Mouse (Mus musculus) stomach, embryonic 14.5 days (tissue): ENCODE data around the gene Hk1. TPM values are rescaled to one million over a fixed set of nuclear protein-coding genes. Genes with fewer than 3 reads are reported as not detected.
A peak's percentile ranks its signal among the peaks of the same experiment; 100 is the strongest.

Source experiments
- ATAC-seq: fragments of 200-750 bp; cut with Nextera tagmentation; 2 replicates; pipeline ENCODE4 v1.8.0; 2017; ENCODE audit warnings: low read depth, moderate TSS enrichment; ENCODE audit not compliant: insufficient number of reproducible peaks, insufficient read depth, low FRiP score
- H3K27ac ChIP-seq: fragments of 300-500 bp; sonication (generic); 2 replicates; pipeline ENCODE4 v1.5.1; 2014; ENCODE audit warnings: mild to moderate bottlenecking, low read length, moderate library complexity, mixed read lengths
- H3K27me3 ChIP-seq: fragments of 300-500 bp; sonication (generic); 2 replicates; pipeline ENCODE4 v1.6.1; 2014; ENCODE audit warnings: low read length, control low read depth, mixed read lengths; ENCODE audit not compliant: control insufficient read depth, insufficient read depth
- H3K36me3 ChIP-seq: fragments of 300-500 bp; sonication (generic); 2 replicates; pipeline ENCODE4 v1.6.1; 2014; ENCODE audit warnings: mild to moderate bottlenecking, control low read depth, low read length, moderate library complexity, mixed read lengths; ENCODE audit not compliant: control insufficient read depth, insufficient read depth
- H3K4me1 ChIP-seq: fragments of 300-500 bp; sonication (generic); 2 replicates; pipeline ENCODE4 v1.6.1; 2014; ENCODE audit warnings: low read length, control low read depth, mixed read lengths; ENCODE audit not compliant: control insufficient read depth, insufficient read depth
- H3K4me2 ChIP-seq: fragments of 300-500 bp; sonication (generic); replicated peaks from 2 replicates; pipeline ENCODE4 v1.6.1; 2014; ENCODE audit warnings: low read depth, low read length, control low read depth
- H3K4me3 ChIP-seq: fragments of 300-500 bp; sonication (generic); 2 replicates; pipeline ENCODE4 v1.5.1; 2014; ENCODE audit warnings: low read depth, low read length, control low read depth
- H3K9ac ChIP-seq: fragments of 300-500 bp; sonication (generic); replicated peaks from 2 replicates; pipeline ENCODE4 v1.6.1; 2014; ENCODE audit warnings: low read depth, mild to moderate bottlenecking, control low read depth, low read length, moderate library complexity, mixed read lengths
- H3K9me3 ChIP-seq: fragments of 300-500 bp; sonication (generic); 2 replicates; pipeline ENCODE4 v1.6.1; 2016; ENCODE audit warnings: low read depth, low read length, control low read depth; ENCODE audit not compliant: control insufficient read depth
- WGBS: fragments of 180-500 bp; shearing (Covaris S2); extraction: QIAGEN DNeasy Blood & Tissue Kit; methylation state at CpG from one replicate; pipeline ENCODE4 v1.1.7; 2014; 5-methylcytosine and 5-hydroxymethylcytosine counted together
- polyA plus RNA-seq: library from polyadenylated mRNA; unstranded; fragments of >200 nt; fragmentation: Nextera tagmentation; extraction: Ambion mirVana; gene quantifications from 2 replicates; pipeline ENCODE4 v1.2.1, GENCODE M21; 2014

Gene Hk1
- polyA plus RNA-seq, 1 experiment from 2014 or later = 19.4 TPM

- no peak for ATAC-seq
- H3K36me3 ChIP-seq = no peaks in the 10 kb centered on the region
- H3K9me3 ChIP-seq = no peaks in the 10 kb centered on the region
- 50% methylated on average over 6 of the region's 6 CpGs for WGBS
- H3K27me3 ChIP-seq = no peaks in the 10 kb centered on the region
- H3K4me2 ChIP-seq = no peak overlapping the region
- no peak overlapping the region for H3K27ac ChIP-seq
- no peak overlapping the region for H3K4me3 ChIP-seq
- H3K4me1 ChIP-seq = peaks cover 12% of the 10 kb centered on the region; the same call in 1 of the 2 replicates
- H3K9ac ChIP-seq = no peak overlapping the region
Measured at GRCm38 (mm10) chr10:62224231-62224630, 155.5 kb downstream of the Hk1 start.

DNA sequence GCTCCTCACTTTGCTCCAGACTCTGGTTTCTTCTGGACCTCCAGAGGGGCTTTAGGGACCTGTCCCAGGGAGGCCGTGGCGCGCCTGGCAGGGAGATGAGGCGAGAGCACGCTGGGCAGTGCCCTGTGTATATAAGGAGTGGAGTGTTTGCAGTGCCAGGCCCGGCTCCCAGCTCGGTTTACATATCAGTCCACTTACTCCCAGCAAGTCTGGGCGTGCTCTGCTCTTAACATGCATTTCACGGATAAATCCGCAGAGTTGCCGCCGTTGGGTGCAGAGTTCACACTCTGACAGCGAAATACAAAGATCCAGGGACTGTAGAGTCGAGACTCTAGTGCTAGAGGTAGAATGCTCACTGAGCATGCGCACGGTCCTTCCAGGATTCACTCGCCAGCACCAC, 156.9 kb downstream of the Hk1 start:
- 0 out of 2 replicates have a peak overlapping the region, but pooled peaks have one; percentile 2 for H3K4me2 ChIP-seq
- H3K4me1 ChIP-seq = peaks cover 9% of the 10 kb centered on the region; the same call in 1 of the 2 replicates
- H3K4me3 ChIP-seq = no peak overlapping the region
- H3K27ac ChIP-seq = peak overlapping the region; percentile 78
- H3K9me3 ChIP-seq = no peaks in the 10 kb centered on the region
- WGBS = 55% methylated on average over 17 of the region's 17 CpGs
- H3K9ac ChIP-seq = no peak overlapping the region
- no peaks in the 10 kb centered on the region for H3K36me3 ChIP-seq
- ATAC-seq = peak; percentile 81
- no peaks in the 10 kb centered on the region for H3K27me3 ChIP-seq

- no peak overlapping the region for H3K4me3 ChIP-seq
- ATAC-seq = no peak
- no peaks in the 10 kb centered on the region for H3K27me3 ChIP-seq
- H3K36me3 ChIP-seq = no peaks in the 10 kb centered on the region
- 86% methylated on average over 2 of the region's 2 CpGs for WGBS
- peaks cover 13% of the 10 kb centered on the region for H3K4me1 ChIP-seq
- H3K27ac ChIP-seq = peak overlapping the region; percentile 78
- no peaks in the 10 kb centered on the region for H3K9me3 ChIP-seq
- H3K9ac ChIP-seq = no peak overlapping the region
- no peak overlapping the region for H3K4me2 ChIP-seq
Measured at GRCm38 (mm10) chr10:62221647-62222046, 158.1 kb downstream of the Hk1 start.

DNA sequence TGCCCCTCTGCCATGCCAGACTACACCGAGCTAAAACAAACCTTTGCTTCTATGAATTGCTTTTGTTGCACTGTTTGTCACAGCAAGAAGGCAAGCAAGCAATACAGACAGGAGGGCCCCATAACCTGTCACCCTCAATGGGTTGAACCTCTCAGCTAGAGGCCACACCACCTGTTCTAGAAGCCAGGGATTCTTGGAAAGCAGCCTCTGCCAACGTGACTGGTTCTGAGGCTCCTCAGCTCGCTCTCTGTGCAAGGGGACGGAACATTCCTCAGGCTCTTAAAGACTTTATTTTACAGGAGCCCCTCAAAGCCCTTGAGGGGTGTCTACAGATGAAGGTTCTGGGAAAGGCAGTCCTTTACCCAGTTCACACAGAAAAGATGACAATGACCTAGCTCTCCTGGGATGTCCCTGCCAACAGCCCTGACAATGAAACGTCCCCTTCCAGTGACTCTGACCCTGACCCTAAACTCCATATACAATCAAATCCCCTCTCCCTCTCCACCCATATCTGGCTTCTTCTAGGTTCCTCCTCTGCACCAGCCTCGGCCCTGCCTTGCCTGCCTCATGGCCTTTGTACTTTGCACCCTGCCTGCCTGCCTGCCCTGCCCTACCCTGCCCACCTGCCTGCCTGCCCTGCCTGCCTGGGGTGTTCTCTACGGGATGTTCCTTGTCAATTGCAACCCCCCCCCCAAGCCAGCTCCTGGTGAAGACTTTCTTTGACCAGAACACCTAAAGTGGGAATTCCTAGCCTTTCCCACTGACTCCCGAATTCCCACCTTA, 158.8 kb downstream of the Hk1 start:
- Histone ChIP-seq H3K9me3 (no peaks in the 10 kb centered on the region), H3K27me3 (no peaks in the 10 kb centered on the region), H3K4me3 (no peak overlapping the region), H3K36me3 (no peaks in the 10 kb centered on the region), H3K9ac (no peak overlapping the region), H3K4me2 (no peak overlapping the region), H3K27ac (peak overlapping the region; percentile 78; the same call in 1 of the 2 replicates), H3K4me1 (peaks cover 16% of the 10 kb centered on the region)
- no peak for ATAC-seq
- WGBS = 64% methylated on average over 8 of the region's 8 CpGs

Other genes with a start within 250 kb of the Hk1 start
- gene Neurog3, start 246.8 kb downstream of the Hk1 start, polyA plus RNA-seq = 0.58 and 4.7 TPM in 2 replicates
- gene Fam241b, start 236.0 kb downstream of the Hk1 start, polyA plus RNA-seq = 7.7 and 8.1 TPM in 2 replicates
- gene Tspan15, start 148.7 kb downstream of the Hk1 start, polyA plus RNA-seq = 32.4 and 32.8 TPM in 2 replicates
- gene Tacr2, start 127.5 kb downstream of the Hk1 start, polyA plus RNA-seq = 0.14 and 0.69 TPM in 2 replicates
- gene Hkdc1, start 42.6 kb upstream of the Hk1 start, polyA plus RNA-seq = 2.0 and 2.2 TPM in 2 replicates
- gene 4930507D05Rik, start 69.6 kb upstream of the Hk1 start, polyA plus RNA-seq = 0.71 and 0.90 TPM in 2 replicates
- 25.5 and 25.8 TPM in 2 replicates for gene Supv3l1, start 69.8 kb upstream of the Hk1 start, polyA plus RNA-seq
- 75.6 and 77.9 TPM in 2 replicates for gene Vps26a, start 106.9 kb upstream of the Hk1 start, polyA plus RNA-seq
- gene Srgn, start 147.5 kb upstream of the Hk1 start, polyA plus RNA-seq = 8.3 and 8.7 TPM in 2 replicates
- gene Kif1bp, start 198.5 kb upstream of the Hk1 start, polyA plus RNA-seq = 38.7 and 41.6 TPM in 2 replicates
- 27.0 and 28.3 TPM in 2 replicates for gene Ddx21, start 222.4 kb upstream of the Hk1 start, polyA plus RNA-seq